Mouse (Mus musculus): ENCODE data around the gene Uckl1.

- TF ChIP-seq GATA1 (IDR thresholded peaks at IDR 0.05; ENCODE audit: borderline replicate concordance, low read length): no peak
- TF ChIP-seq FLI1 (IDR thresholded peaks at IDR 0.05; ENCODE audit: low read length): no peak
These were observed 17.7 kb upstream of the Uckl1 start for GRCm38 (mm10) chr2:181602367-181602766.
